Mouse (Mus musculus): Measurements from ENCODE around the gene Asmt. TPM values are rescaled to one million over a fixed set of nuclear protein-coding genes. Genes with fewer than 3 reads are reported as not detected.
A peak's percentile ranks its signal among the peaks of the same experiment; 100 is the strongest.

Gene Asmt
- polyA plus RNA-seq (2012; rRNA removed): not detected in 2 replicates

DNA sequence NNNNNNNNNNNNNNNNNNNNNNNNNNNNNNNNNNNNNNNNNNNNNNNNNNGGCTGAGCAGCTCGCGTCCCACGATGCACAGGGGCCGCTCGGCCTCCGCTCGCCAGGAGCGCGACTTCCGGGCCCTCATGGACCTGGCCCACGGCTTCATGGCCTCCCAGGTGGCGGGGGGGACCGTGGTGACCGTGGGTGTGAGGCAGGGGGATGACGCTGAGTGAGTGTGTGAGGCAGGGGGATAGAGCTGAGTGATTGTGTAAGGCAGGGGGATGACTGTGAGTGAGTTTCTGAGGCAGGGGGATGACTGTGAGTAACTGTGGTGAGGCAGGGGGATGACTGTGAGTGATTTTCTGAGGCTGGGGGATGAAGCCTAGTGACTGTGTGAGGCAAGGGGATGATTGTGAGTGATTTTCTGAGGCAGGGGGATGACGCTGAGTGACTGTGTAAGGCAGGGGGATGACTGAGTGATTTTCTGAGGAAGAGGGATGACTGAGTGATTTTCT lies at the start of gene Asmt:
Asmt (plus strand) TSS at position 51 of the 499 bp plus-strand sequence.
- peak; percentile 35 for DNase-seq (ENCODE audit: low read depth)
- TF ChIP-seq POLR2A (IDR thresholded peaks at IDR 0.05; ENCODE audit: borderline replicate concordance, extremely low read depth, insufficient read depth, insufficient read length, poor library complexity, severe bottlenecking): no peak
- TF ChIP-seq CTCF (IDR thresholded peaks at IDR 0.05; ENCODE audit: borderline replicate concordance, extremely low read depth, insufficient read depth, insufficient read length): no peak

- peak; percentile 39 for DNase-seq (ENCODE audit: low read depth)
- no peak for TF ChIP-seq CTCF (IDR thresholded peaks at IDR 0.05; ENCODE audit: borderline replicate concordance, extremely low read depth, insufficient read depth, insufficient read length)
- no peak for TF ChIP-seq POLR2A (IDR thresholded peaks at IDR 0.05; ENCODE audit: borderline replicate concordance, extremely low read depth, insufficient read depth, insufficient read length, poor library complexity, severe bottlenecking)
These were observed 948 bp downstream of the Asmt start for GRCm38 (mm10) chrX:170673233-170673951.

GRCm38 (mm10) chrX:170674229-170674771 lies 1.9 kb downstream of the Asmt start:
- TF ChIP-seq POLR2A (IDR thresholded peaks at IDR 0.05; ENCODE audit: borderline replicate concordance, extremely low read depth, insufficient read depth, insufficient read length, poor library complexity, severe bottlenecking) (no peak), CTCF (IDR thresholded peaks at IDR 0.05; ENCODE audit: borderline replicate concordance, extremely low read depth, insufficient read depth, insufficient read length) (no peak)
- DNase-seq (ENCODE audit: low read depth): peak; percentile 54

DNA sequence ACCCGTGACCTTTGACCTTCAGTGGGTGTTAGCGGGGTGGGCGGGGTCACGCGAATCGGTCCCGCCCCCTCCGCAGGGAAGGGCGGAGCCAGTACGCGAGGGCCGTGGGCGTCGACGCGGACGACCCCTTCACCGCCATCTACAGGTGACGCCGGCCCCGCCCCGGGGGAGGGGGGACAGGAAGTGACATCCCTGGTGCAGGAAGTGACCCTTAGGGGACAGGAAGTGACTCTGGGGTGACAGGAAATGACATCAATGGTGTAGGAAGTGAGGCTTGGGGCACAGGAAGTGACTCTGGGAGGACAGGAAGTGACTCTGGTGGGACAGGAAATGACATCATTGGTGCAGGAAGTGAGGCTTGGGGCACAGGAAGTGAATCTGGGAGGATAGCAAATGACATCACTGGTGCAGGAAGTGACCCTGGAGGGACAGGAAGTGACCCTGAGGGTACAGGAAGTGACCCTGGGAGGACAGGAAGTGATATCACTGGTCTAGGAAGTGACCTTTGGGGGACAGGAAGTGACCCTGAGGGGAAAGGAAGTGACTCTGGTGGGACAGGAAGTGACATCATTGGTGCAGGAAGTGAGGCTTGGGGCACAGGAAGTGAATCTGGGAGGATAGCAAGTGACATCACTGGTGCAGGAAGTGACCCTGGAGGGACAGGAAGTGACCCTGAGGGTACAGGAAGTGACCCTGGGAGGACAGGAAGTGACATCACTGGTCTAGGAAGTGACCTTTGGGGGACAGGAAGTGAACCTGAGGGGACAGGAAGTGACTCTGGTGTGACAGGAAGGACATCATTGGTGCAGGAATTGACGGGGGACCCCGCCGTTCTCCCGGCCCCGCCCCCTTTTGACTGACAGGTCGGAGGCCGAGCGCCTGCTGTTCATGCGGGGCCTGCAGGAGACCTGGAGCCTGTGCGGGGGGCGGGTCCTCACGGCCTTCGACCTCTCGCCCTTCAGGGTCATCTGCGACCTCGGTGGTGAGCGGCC lies 2.7 kb downstream of the Asmt start:
- peak; percentile 86 for DNase-seq (ENCODE audit: low read depth)
- TF ChIP-seq POLR2A (IDR thresholded peaks at IDR 0.05; ENCODE audit: borderline replicate concordance, extremely low read depth, insufficient read depth, insufficient read length, poor library complexity, severe bottlenecking): no peak
- TF ChIP-seq CTCF (IDR thresholded peaks at IDR 0.05; ENCODE audit: borderline replicate concordance, extremely low read depth, insufficient read depth, insufficient read length): no peak

DNA sequence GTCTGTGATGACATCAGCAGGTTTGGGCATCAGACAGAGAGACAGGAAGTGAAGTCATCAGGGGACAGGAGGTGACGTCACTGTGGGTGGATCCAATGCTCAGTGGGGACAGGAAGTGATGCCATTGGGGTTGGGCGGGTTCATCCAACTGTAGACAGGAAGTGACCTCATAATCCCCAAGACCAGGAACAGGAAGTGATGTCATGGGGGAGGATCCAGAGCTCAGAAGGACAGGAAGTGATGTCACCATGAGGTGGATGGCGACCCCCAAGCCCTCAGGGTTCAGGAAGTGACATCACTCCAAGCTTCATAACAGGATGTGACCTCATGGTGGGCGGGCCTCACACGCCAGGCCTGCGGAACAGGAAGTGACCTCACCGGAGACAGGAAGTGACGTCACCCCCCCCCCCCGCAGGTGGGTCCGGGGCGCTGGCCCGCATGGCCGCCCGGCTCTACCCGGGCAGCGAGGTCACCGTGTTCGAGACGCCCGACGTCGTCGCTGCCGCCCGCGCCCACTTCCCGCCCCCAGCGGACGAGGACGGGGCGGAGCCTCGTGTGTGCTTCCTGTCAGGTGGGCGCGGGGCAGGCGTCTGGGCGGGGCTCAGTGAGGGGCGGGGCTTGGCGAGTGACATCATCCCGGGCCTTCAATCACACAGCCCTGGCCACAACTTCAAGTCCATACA lies 3.6 kb downstream of the Asmt start:
- DNase-seq (ENCODE audit: low read depth): no peak
- TF ChIP-seq CTCF (IDR thresholded peaks at IDR 0.05; ENCODE audit: borderline replicate concordance, extremely low read depth, insufficient read depth, insufficient read length) (no peak), POLR2A (IDR thresholded peaks at IDR 0.05; ENCODE audit: borderline replicate concordance, extremely low read depth, insufficient read depth, insufficient read length, poor library complexity, severe bottlenecking) (no peak)

- DNase-seq (ENCODE audit: low read depth): peak; percentile 38
- TF ChIP-seq POLR2A (IDR thresholded peaks at IDR 0.05; ENCODE audit: borderline replicate concordance, extremely low read depth, insufficient read depth, insufficient read length, poor library complexity, severe bottlenecking) (no peak), CTCF (IDR thresholded peaks at IDR 0.05; ENCODE audit: borderline replicate concordance, extremely low read depth, insufficient read depth, insufficient read length) (no peak)
These were observed 4.3 kb downstream of the Asmt start for GRCm38 (mm10) chrX:170676606-170677239.

DNA sequence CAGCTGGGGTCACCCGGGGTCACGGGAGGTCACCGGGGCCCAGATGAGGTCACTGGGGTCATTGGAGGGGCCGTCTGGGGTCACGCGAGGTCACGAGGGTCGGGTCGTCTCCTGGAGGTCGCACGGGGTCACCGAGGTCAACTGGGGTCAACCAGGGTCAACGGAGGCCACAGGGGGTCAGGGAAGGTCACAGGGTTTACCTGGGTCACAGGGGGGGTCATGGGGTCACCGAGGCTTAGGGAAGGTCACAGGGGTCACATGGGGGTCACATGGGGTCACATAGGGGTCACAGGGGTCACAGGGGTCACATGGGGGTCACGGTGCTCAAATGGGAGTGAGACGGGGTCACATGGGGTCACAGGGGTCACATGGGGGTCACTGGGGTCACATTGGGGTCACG lies 4.8 kb downstream of the Asmt start:
- TF ChIP-seq POLR2A (IDR thresholded peaks at IDR 0.05; ENCODE audit: borderline replicate concordance, extremely low read depth, insufficient read depth, insufficient read length, poor library complexity, severe bottlenecking): no peak
- no peak for TF ChIP-seq CTCF (IDR thresholded peaks at IDR 0.05; ENCODE audit: borderline replicate concordance, extremely low read depth, insufficient read depth, insufficient read length)
- no peak for DNase-seq (ENCODE audit: low read depth)

DNA sequence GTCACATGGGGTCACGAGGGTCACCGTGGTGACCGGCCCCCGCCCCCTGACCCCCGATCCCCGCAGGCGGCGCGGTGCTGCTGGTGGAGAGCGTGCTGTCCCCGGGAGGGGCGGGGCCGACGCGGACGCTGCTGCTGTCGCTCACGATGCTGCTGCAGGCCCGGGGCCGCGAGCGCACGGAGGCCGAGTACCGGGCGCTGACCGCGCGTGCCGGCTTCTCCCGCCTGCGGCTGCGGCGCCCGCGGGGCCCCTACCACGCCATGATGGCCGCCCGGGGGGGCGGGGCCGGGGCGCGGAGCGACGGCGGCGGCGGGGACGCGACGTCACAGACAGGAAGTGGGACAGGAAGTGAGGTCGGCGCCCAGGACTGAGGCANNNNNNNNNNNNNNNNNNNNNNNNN lies 5.2 kb downstream of the Asmt start:
- TF ChIP-seq CTCF (IDR thresholded peaks at IDR 0.05; ENCODE audit: borderline replicate concordance, extremely low read depth, insufficient read depth, insufficient read length): no peak
- TF ChIP-seq POLR2A (IDR thresholded peaks at IDR 0.05; ENCODE audit: borderline replicate concordance, extremely low read depth, insufficient read depth, insufficient read length, poor library complexity, severe bottlenecking): no peak
- DNase-seq (ENCODE audit: low read depth): no peak

Measured in brain, embryonic 14.5 days (tissue).